Mouse (Mus musculus): Measurements from ENCODE around the gene Tmem245.

DNA sequence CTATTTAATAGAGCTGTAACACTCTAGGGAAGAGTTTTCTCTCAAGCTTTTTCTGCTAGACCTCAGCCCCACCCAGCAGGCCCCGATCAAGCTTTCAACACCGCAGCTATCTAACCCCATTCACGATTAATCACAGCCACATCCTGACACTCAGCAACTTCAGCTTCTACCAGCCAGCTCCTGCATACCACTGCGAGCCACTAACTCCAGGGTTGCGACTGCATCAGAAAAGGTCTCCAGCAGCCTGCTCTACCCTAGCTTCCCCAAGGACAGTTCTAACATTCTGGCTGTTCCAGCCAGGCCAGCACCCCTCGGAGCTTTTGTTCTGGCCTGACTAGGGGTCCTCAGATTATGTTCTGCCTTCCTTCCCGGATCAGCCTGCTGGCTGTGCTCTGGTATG lies 15.1 kb downstream of the Tmem245 start:
- TF ChIP-seq CTCF (IDR thresholded peaks at IDR 0.05; ENCODE audit: low read depth) (no peak), EP300 (IDR thresholded peaks at IDR 0.05; ENCODE audit: low read depth) (no peak)
